Mouse (Mus musculus) left cerebral cortex, postnatal 10 days (tissue): Measurements from ENCODE around the gene Dse. TPM values are rescaled to one million over a fixed set of nuclear protein-coding genes. Genes with fewer than 3 reads are reported as not detected.
"Not testable (repeated sequence)": the region's sequence is repeated elsewhere in the genome, so short reads cannot be mapped to it uniquely, and the experiment has no call there.

ENCODE experiments used
- DNase-seq, 2 experiments: peaks; one replicate each; pipeline ENCODE4 v3.0.0; 2021 to 2022; ENCODE audit warnings: low spot score in 2 of 2, mixed read lengths in 1 of 2; ENCODE audit errors: extremely low spot score in 1 of 2
- intact Hi-C: fragments of 180-260 bp; cut with DNase I; formaldehyde crosslinking; loops from one replicate; pipeline ENCODE4 v1.15.1; 2025
- total RNA-seq, 2 experiments: library from RNA; stranded (reverse); gene quantifications; 2 replicates each; pipeline ENCODE4 v1.2.3; 2021

Dse gene
- total RNA-seq, result 10 to 100 TPM in 1 of 2 experiments, 1 to 10 TPM in 1; 6.0 to 10.5 TPM

DNA sequence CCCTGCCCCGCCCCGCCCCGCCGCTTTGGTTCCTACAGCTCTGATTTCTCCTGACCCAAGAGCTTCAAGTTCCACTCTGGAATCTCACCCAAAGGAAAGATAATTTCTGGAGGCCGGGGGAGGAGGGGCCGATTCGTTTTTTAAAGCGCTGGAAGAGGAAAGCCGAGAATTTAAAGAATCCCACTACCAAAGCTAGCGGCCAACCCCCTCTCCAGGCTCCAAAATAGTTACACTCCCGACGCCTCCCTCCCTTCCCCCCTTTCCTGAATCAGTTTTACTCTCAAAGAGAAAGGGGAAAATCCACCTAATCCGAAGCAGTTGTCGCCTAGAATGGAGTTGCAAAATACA lies at the start of gene Dse:
TSS of gene Dse (minus strand) at position 213 of the 348 bp plus-strand sequence.
- intact Hi-C loops, result loop anchor here (5.0 kb wide), 1 partner anchor 75 kb away; the partner anchor contains the start of gene Tspyl1
- peak in 1 of 2 experiments; percentile 4 for DNase-seq

DNA sequence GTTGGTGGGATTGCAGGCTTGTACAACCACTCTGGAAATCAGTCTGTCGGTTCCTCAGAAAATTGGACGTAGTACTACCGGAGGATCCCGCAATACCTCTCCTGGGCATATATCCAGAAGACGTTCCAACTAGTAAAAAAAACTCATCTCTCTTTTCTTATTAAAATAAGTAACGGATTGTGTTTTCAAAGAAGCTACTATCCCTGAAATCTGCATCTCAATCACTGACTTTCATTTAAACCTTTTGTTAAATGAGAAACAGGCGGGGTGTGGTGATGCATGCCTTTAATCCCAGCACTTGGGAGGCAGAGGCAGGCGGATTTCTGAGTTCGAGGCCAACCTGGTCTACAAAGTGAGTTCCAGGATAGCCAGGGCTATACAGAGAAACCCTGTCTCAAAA lies 45.3 kb upstream of the Dse start:
- intact Hi-C loops, DNase-seq: not testable (repeated sequence)

DNA sequence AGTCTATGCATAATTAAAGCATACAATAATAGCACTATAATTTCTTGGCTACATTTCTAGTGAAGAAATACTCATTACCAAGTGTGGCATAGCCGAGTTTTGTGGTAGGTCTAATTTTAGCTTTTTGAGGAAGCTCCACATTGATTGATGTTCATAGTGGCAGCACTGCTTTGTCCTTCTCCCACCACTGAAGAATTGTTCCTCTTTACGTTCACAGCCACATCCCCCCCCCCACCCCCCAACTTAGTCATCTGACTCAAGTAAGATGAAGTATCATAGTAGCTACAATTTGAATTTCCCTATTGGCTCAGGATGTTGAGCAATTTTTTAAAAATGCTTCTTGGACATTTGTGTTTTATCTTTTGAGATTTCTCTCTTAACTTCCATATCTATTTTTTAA lies 42.1 kb upstream of the Dse start:
- DNase-seq, result no peak
- intact Hi-C loops, result no loop called here

DNA sequence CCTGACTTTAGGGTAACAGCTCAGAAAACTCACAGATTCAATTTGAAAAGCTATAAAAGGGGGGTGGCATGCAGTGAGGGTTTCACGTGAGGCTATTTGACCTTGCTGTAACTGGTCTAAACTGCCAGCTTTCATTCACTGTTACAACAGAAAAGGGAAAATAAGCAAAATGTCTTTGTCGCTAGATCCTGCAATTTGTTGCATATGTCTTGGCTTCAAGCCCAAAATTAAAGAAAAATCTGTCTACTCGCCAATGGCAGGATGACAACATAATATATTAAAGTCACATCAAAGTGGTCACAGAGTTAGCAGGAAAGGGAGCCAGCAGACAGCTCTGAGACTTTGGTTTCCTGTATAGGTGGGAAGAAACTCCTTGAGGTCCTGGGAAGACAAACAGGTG lies 40.2 kb upstream of the Dse start:
- intact Hi-C loops, result no loop called here

DNA sequence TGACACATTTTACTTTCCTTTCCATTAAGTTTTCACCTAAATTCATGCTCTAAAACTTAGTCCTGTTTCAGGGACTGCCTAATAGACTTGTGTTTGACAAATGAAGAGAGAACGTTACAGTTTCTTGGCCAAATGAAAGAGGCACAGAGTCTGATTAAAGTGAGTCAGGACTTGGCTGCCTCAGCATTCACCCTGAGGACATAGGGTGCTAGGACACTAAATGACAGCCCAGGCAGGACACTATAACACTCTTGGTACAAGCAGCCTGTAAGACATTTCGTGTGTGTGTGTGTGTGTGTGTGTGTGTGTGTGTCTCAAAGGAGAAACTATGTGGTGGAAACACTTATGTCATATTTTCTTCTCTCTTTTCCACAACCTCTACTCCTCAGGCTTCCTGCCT lies 38.6 kb upstream of the Dse start:
- DNase-seq, result no peak
- intact Hi-C loops, result no loop called here

More for the DNA sequence above, 40.2 kb upstream of the Dse start:
- DNase-seq, result no peak

DNA sequence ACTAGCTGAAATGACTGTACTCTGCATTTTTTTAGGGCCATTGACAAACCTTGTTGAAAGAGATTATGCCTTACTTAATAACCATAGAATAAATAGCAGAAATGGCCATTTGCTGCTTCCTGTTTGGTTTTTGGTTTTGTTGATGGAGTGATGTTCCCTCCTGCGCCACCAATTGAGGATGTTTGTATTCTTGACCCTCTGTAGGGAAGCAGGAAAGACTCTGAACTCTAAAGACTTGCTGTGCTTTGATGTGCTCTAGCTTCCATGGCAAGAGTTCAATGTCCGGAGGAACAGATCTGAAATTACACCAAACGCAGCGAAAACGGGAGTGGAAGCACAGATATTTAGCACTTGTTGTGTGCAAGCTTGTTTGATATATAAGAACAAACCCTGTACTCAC lies 37.2 kb upstream of the Dse start:
- no peak for DNase-seq
- intact Hi-C loops, result no loop called here

DNA sequence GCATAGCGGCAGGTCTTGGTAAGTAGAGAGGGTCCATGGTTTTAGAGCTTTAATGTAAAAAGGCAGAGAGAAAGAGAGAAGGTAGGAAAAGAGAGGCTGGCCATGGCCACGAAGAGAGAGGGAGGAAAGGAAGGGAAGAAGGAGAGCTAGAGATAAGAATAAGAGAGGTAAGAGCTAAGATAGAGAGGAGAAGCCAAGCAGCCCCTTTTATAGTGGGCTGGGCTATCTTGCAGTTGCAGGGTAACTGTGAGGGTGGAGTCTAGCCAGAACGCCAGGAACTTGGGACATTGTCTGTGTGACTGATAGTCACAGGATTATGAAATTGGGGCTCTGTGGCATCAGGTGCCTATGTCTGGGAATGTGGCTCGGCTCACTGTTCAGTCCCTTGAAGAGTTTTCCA lies 31.0 kb upstream of the Dse start:
- DNase-seq, result no peak
- intact Hi-C loops, result no loop called here

DNA sequence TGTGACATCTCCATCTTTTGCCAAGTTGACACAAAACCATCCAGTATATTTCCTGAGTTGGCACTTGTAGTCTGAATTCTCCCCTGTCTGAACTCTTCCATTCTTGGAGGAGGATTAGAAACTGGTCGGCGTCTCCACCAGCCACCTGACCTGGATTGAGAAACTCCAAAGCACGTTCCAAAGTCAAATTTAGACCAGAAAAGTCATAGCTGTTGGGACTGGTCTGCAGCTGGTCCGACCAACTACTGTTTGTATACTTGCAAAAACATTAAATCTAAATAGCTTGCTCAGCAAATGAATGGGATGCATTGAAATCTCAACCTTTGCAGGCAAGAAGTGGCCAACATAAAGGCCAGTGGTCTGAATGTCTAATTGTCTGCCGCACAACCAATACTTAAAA lies 29.1 kb upstream of the Dse start:
- intact Hi-C loops, result no loop called here
- DNase-seq, result no peak

DNA sequence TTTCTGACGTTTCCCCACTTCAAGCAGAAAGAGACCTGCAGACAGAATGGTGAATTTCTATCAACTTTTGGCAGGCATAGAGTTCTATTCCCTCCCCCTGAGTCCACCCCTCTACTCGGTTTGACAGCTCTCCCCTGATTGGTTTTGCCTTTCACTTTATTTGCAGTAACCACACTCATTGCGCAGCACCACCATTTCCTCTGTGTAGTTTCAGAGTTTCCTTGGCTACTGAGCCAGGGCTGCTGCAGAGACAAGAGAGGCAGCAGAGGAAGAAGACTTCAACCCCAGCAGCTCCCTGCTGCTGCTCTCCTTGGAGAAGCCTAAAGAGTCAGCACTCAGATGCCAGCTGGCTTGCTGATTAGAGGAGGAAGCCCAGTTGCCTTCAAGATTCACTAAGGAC lies 27.9 kb upstream of the Dse start:
- intact Hi-C loops, result no loop called here
- DNase-seq, result no peak

DNA sequence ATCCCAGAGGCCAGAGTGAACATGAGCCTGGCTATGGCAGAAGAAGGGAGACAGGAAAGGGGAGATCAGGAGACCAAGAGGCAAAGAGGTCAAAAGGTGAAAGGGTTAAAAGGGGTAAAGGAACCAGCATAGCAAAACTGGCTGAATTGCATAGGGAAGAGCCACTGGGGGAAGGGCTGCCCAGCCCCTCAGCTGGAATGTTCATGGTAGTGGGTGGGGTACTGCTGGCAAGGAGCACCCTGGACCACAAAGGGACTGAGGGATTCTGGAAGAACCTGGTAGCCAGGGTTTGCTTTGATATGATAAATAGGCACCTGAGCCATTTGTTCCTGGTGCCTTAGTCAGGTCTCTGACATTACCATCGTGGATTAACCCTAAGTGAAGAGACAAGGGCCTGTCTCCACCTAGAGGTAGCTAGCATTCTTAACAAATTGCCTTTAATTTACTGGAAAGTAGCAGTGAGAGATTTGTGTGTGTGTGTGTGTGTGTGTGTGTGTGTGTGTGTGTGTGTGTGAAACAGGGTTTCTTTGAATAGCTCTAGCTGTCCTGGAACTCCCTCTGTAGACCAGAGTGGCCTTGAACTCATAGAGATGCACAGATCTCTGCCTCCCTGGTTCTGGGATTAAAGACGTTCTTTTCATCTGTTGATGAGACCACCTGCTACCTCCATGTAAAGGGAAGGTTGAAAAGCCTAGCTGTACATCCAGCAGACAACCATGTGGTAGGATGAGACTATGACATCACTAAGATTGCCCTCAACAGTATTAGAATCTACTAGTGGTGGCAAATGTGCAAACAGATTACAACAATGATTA lies 26.6 kb upstream of the Dse start:
- intact Hi-C loops, result no loop called here
- no peak for DNase-seq

DNA sequence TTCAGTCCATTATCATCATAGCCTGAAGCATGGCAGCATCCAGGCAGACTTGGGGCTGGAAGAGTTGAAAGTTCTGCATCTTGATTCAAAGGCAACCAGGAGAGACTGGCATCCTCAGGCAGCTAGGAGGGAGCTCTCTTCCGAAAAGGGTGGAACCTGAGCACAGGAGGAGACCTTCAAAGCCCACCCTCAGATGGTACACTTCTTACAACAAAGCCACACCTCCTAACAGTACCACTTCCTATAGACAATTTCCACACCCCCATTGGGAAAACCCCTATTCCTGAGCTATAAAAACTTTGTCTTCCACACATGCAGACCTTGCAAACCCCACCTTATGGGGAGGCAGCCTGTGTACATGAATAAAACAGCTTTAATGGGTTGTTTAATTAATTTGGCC lies 25.9 kb upstream of the Dse start:
- intact Hi-C loops, result no loop called here

DNA sequence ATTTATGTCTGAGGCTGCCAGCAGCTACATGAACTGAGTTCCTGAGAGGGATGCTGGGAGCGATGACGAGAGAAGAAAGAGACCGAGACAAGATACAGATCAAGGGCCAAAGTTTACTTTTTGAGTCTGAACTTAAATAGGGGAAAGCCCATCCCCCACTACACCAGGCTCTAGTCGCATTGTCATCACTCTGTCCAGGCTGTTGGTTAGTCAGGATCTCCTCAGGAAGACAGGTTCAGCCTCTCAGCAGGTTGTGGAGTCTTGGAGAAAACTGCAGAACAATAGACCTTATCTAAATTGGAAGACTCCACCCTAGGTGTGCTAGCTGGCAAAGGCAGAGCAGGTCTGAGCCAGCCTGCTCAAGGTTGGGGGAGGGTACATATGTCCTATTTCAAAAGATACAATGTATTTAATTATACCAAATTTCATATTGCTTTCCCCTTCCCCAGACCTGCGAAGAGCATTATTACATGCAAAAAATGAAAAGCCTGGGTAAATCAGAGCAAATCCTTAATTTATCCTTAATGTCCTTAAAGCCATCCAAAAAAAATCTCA lies 22.7 kb upstream of the Dse start:
- intact Hi-C loops, result no loop called here
- no peak for DNase-seq

More for the DNA sequence above, 25.9 kb upstream of the Dse start:
- DNase-seq, result no peak

DNA sequence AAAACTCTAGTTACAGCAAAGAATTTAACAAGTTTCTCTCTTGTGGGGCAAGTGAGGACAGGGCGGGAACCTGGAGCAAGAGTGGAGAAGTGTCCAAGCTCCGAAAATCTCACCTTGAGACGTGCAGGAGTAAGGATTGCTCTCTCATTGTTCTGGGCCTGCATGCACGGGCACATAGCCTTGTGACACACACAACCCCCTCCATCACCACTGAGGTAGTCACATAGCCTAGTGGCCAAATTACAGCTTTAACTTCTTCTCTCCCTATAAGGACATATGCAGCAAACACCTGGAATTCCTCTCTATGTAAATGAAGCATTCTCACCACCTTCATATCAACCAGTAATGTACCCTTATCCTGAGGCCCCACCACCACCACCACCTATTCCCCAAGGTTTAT lies 22.0 kb upstream of the Dse start:
- DNase-seq, result no peak
- intact Hi-C loops, result no loop called here

DNA sequence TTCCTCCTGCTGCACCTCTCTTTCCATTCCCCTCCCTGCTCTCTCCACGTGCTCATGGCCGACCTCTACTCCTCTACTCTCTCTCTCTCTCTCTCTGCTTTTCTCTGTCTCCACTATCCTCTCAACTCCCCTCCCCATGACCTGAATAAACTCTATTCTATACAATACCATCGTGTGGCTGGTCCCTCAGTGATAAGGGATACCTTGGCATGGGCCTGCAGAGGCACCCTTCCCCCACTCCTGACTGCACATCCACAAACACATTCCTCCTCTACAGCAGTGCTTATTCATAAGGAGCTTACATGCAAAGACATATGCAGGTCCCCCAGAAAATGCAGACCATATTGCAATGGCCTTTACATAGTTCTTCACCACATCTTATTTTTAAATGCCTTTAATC lies 16.1 kb upstream of the Dse start:
- no peak for DNase-seq
- intact Hi-C loops, result no loop called here

DNA sequence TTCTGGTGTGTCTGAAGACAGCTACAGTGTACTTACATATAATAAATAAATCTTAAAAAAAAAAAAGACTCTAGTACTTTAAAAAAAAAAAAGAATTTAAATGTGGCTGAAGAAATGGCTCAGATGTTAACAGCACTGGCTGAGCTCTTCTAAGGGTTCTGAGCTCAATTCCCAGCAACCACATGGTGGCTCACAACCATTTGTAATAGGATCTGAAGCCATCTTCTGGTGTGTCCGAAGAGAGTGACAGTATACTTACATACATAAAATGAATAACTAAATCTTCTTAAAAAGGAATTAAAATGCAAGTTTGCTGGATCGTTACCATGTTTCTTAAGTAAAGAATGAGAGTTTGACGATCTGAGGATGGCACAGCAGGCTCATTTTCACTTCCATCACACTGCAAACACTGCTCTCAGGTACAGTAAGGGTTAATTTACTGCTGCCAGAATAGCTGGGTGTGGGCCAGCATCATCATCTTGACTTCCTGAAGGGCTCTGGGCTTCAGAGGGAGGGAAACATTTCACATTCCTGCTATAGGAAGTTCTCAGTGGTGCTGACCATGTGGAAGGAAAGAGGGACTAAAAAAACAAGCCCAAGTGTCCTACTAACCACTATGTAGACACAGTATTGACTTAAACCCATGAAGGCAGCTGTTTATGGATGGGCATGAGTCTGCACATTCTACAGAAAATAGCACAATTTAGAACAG lies 14.6 kb upstream of the Dse start:
- intact Hi-C loops, result no loop called here
- no peak for DNase-seq

DNA sequence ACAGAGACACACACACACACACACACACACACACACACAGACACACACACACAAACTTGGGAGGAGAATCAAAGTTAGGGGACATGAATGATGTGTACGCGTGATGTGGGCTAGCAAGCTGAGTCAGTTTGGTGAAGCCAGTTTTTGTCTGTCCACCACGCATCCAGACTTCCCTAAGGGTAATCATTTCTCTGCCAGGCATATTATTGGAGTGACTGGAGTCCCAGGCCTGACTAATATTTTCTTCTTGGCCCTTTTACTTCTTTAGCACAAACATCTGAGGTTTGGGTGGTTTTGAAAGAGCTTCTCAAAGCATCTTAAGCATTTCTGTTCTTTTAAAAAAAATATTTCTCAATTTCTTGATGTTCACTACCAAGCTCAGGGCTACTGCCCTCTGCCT lies 10.7 kb upstream of the Dse start:
- no peak for DNase-seq
- intact Hi-C loops, result no loop called here

DNA sequence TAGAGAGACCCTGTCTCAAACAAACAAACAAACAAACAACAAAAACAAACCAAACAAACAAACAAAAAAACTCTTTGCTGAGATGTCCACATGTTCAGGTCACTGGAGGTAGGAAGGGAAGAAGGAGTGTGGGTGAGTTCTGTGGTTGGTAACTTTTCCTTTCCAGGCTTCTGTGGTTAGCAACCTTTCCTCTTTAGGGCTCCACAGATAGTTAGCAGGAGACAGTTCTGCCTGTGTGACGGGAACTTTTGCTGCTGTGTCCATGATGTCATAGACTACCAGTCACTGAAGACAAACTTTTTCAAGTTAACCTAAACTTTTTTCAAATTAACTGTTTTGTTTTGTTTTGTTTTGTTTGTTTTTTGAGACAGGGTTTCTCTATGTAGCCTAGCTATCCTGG lies 8.2 kb upstream of the Dse start:
- no peak for DNase-seq
- intact Hi-C loops, result no loop called here

DNA sequence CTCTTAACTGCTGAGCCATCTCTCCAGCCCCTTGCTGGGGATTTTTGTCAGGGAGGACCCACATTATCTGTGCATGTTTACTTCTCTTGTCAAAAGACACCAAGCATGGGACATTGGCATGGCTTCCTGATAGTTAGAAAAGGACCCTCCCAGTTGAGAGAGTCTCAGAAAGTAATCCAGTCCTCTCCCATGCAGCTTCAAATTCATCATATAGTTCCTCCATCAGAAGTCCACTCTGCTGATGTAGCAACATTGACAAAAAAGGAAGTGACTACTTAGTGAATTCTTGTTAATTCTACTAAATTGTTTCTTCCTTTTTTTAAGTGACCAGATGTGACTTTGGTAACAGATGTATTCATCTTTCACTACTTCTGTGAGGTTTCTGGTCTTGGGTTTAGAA lies 2.4 kb upstream of the Dse start:
- DNase-seq, result no peak
- intact Hi-C loops, result loop anchor here (5.0 kb wide), 1 partner anchor 72 kb away; the partner anchor contains the start of gene Tspyl1

DNA sequence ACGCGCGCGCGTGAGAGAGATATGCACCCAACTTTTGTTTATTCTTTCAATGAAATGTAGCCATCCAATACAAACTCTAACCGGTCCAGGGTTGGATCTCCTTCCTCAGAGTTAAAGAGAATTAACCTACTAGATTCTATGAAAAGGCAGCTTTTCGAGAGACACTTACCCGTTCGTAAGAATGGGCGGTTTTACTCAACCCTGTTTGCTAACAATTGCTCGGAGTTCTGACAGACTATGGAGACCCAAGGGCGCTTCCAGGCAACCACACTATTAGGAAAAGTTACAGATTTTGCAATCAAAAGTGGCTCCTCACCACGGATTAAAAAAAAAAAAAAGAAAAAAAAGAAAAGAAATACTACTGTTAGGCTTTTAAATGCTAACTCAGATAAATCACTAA lies 516 bp upstream of the Dse start:
- DNase-seq, result no peak
- intact Hi-C loops, result loop anchor here (5.0 kb wide), 1 partner anchor 74 kb away; the partner anchor contains the start of gene Tspyl1
